Mouse (Mus musculus): Measurements from ENCODE around the gene Acsl1.

- TF ChIP-seq EP300 (IDR thresholded peaks at IDR 0.05; ENCODE audit: low read depth) (no peak), CTCF (IDR thresholded peaks at IDR 0.05; ENCODE audit: low read depth) (no peak)
Measured at GRCm38 (mm10) chr8:46509474-46509873, 38.6 kb downstream of the Acsl1 start.
